In the genomic region with DNA sequence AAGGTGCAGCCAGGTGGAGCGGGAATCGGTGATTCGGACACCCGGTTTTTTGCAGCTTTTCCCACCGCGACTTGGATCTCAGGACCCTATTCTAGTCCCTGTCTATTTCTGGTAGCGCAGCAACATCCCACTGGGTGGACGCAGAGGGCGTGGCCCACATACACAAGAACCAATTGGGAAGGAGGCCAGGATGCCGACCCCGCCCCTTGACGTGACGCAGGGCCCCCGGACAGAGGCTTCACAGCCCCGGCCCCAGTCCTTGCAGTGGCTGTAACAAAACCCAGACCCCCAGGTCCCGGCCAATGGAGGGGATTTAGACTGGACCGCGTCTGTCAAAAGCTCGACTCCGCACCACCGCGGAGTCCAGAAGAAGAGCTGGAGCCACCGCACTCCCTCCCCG, we compare ENCODE assay signal across 8 mouse cellular contexts. TPM values are rescaled to one million over a fixed set of nuclear protein-coding genes. Genes with fewer than 3 reads are reported as not detected.
DNase-seq lines count a peak whose midpoint lies in the region; ATAC-seq and TF ChIP-seq lines count a peak whose summit lies in the region.

A gene (plus strand): TSS at position 275 of the 400 bp plus-strand sequence.

- ATAC-seq in hindbrain, embryonic 14.5 days (ENCODE audit: low FRiP score): no peak
- ATAC-seq in lung, postnatal 0 days: peak; percentile 54
- ATAC-seq in megakaryocyte-erythroid progenitor cell, adult 5-6 weeks (replicated peaks; ENCODE audit: low FRiP score, low TSS enrichment, poor library complexity, severe bottlenecking): no peak

- TF ChIP-seq EP300 in lung, postnatal 0 days (IDR thresholded peaks at IDR 0.05): no peak

- intact Hi-C loops in heart, postnatal 25 days (cut with DNase I): loop anchor here (5.0 kb wide), 1 partner anchor 40 kb away; no protein-coding TSS in a partner anchor

- TF ChIP-seq CTCF in lung, postnatal 0 days (IDR thresholded peaks at IDR 0.05): no peak

- H3K9ac ChIP-seq in hindbrain, embryonic 14.5 days: no peak within 1 kb of the TSS
- H3K9ac ChIP-seq in lung, postnatal 0 days (replicated peaks; ENCODE audit: low read depth): no peak within 1 kb of the TSS

- H3K36me3 ChIP-seq in hindbrain, embryonic 14.5 days (replicated peaks; ENCODE audit: control insufficient read depth, insufficient read depth): no peaks in the 10 kb centered on the region
- no peaks in the 10 kb centered on the region for H3K36me3 ChIP-seq in lung, postnatal 0 days (ENCODE audit: insufficient read depth, low read length)

- peak within 1 kb of the TSS; percentile 7; the same call in 1 of the 2 replicates for H3K4me2 ChIP-seq in hindbrain, embryonic 14.5 days (replicated peaks)
- no peak within 1 kb of the TSS for H3K4me2 ChIP-seq in lung, postnatal 0 days (replicated peaks; ENCODE audit: low read depth, low read length)

- H3K4me3 ChIP-seq in hindbrain, embryonic 14.5 days (replicated peaks; ENCODE audit: low read length): 0 out of 2 replicates have a peak within 1 kb of the TSS, but pooled peaks have one; percentile 4
- no peak within 1 kb of the TSS; the same call in 1 of the 2 replicates for H3K4me3 ChIP-seq in lung, postnatal 0 days (ENCODE audit: low read depth, low read length)

- no peak within 1 kb of the TSS for H3K27ac ChIP-seq in hindbrain, embryonic 14.5 days
- H3K27ac ChIP-seq in lung, postnatal 0 days (ENCODE audit: low read length): no peak within 1 kb of the TSS

- peaks cover 7% of the 10 kb centered on the region; the same call in 1 of the 2 replicates for H3K4me1 ChIP-seq in hindbrain, embryonic 14.5 days (replicated peaks; ENCODE audit: control insufficient read depth, insufficient read depth, low read length)
- peaks cover 21% of the 10 kb centered on the region for H3K4me1 ChIP-seq in lung, postnatal 0 days (ENCODE audit: insufficient read depth, low read depth, low read length)

- WGBS in hindbrain, embryonic 14.5 days: 1% methylated on average over 23 of the region's 24 CpGs
- 2% methylated on average over 24 of the region's 24 CpGs for WGBS in lung, postnatal 0 days

- no peaks in the 10 kb centered on the region for H3K9me3 ChIP-seq in hindbrain, embryonic 14.5 days (ENCODE audit: control insufficient read depth, low read length)
- no peaks in the 10 kb centered on the region for H3K9me3 ChIP-seq in lung, postnatal 0 days (ENCODE audit: low read length)

- peak; percentile 90 for DNase-seq in heart, adult 11 months
- DNase-seq in heart, postnatal 25 days (ENCODE audit: low spot score): no peak
- DNase-seq in embryo, embryonic 11 days: peak; percentile 89
- no peak for DNase-seq in hindbrain, embryonic 14.5 days (ENCODE audit: low spot score)
- no peak for DNase-seq in lung, postnatal 0 days (ENCODE audit: low spot score)
- peak; percentile 71 for DNase-seq in testis, postnatal 14 days (ENCODE audit: low spot score)
- no peak for DNase-seq in layer of hippocampus, adult 11-12 months (ENCODE audit: low spot score)

- peaks cover 89% of the 10 kb centered on the region for H3K27me3 ChIP-seq in hindbrain, embryonic 14.5 days (ENCODE audit: control insufficient read depth, insufficient read depth, low read length)
- H3K27me3 ChIP-seq in lung, postnatal 0 days (replicated peaks; ENCODE audit: insufficient read depth, low read length): peaks cover 86% of the 10 kb centered on the region

RNA-seq across cellular contexts. Expression of the gene that starts here (rescaled TPM):
- not detected for total RNA-seq in heart, postnatal 25 days (2021)
- polyA plus RNA-seq in hindbrain, embryonic 14.5 days (2014; fragmentation: Nextera tagmentation; extraction: Ambion mirVana): not detected in 2 replicates
- not detected in 2 replicates for polyA plus RNA-seq in lung, postnatal 0 days (2015; fragmentation: Nextera tagmentation; extraction: Ambion mirVana)
- not detected in 2 replicates for total RNA-seq in megakaryocyte-erythroid progenitor cell, adult 5-6 weeks (2014; fragmentation: Nextera tagmentation)
- not detected in 2 replicates for total RNA-seq in megakaryocyte-erythroid progenitor cell, adult 5-6 weeks (2017)

Comparison
In these comparisons a context has a peak if more than half of its experiments do, and no peak if none do; other contexts are left out.
1. DNase-seq: peak in heart, adult 11 months (single experiment), embryo, embryonic 11 days (single experiment) and testis, postnatal 14 days (single experiment); none in heart, postnatal 25 days (single experiment), hindbrain, embryonic 14.5 days (single experiment), lung, postnatal 0 days (single experiment) and layer of hippocampus, adult 11-12 months (single experiment).
2. Peak in ATAC-seq in lung, postnatal 0 days; RNA of the gene not detected or under 1 TPM.